Mouse (Mus musculus) limb, embryonic 13.5 days (tissue): Measurements from ENCODE around the gene Zswim1. TPM values are rescaled to one million over a fixed set of nuclear protein-coding genes. Genes with fewer than 3 reads are reported as not detected.
A peak's percentile ranks its signal among the peaks of the same experiment; 100 is the strongest.

ENCODE experiments used
- ATAC-seq: fragments of 200-750 bp; cut with Nextera tagmentation; 2 replicates; pipeline ENCODE4 v1.8.0; 2017; ENCODE audit warnings: low read depth, moderate number of reproducible peaks, moderate TSS enrichment; ENCODE audit not compliant: low FRiP score
- H3K27ac ChIP-seq: fragments of 300-500 bp; sonication (generic); 2 replicates; pipeline ENCODE4 v1.5.1; 2015; ENCODE audit warnings: inconsistent platforms, mild to moderate bottlenecking, moderate library complexity
- H3K27me3 ChIP-seq: fragments of 300-500 bp; sonication (generic); 2 replicates; pipeline ENCODE4 v1.6.1; 2015; ENCODE audit warnings: mild to moderate bottlenecking, inconsistent platforms
- H3K36me3 ChIP-seq: fragments of 300-500 bp; sonication (generic); 2 replicates; pipeline ENCODE4 v1.6.1; 2015; ENCODE audit warnings: inconsistent platforms, mild to moderate bottlenecking, moderate library complexity
- H3K4me1 ChIP-seq: fragments of 300-500 bp; sonication (generic); 2 replicates; pipeline ENCODE4 v1.6.1; 2015; ENCODE audit warnings: inconsistent platforms
- H3K4me2 ChIP-seq: fragments of 300-500 bp; sonication (generic); replicated peaks from 2 replicates; pipeline ENCODE4 v1.6.1; 2015; ENCODE audit warnings: inconsistent platforms, mild to moderate bottlenecking, moderate library complexity
- H3K4me3 ChIP-seq: fragments of 300-500 bp; sonication (generic); 2 replicates; pipeline ENCODE4 v1.5.1; 2015; ENCODE audit warnings: moderate library complexity, mild to moderate bottlenecking, inconsistent platforms
- H3K9ac ChIP-seq: fragments of 300-500 bp; sonication (generic); 2 replicates; pipeline ENCODE4 v1.6.1; 2015; ENCODE audit warnings: mild to moderate bottlenecking, inconsistent platforms
- H3K9me3 ChIP-seq: fragments of 300-500 bp; sonication (generic); 2 replicates; pipeline ENCODE4 v1.6.1; 2016; ENCODE audit warnings: inconsistent platforms
- WGBS: fragments of 180-500 bp; shearing (Covaris S2); methylation state at CpG from one replicate; pipeline ENCODE4 v1.1.7; 2015; 5-methylcytosine and 5-hydroxymethylcytosine counted together
- polyA plus RNA-seq: library from polyadenylated mRNA; unstranded; fragments of >200 nt; fragmentation: Nextera tagmentation; extraction: Ambion mirVana; gene quantifications from 2 replicates; pipeline ENCODE4 v1.2.1, GENCODE M21; 2015

The Zswim1 gene
- polyA plus RNA-seq, 1 experiment from 2014 or later, result 17.8 TPM

GRCm38 (mm10) chr2:164817206-164817605 is 5.3 kb upstream of the Zswim1 start:
- Histone ChIP-seq H3K36me3 (peaks cover 17% of the 10 kb centered on the region), H3K27me3 (no peaks in the 10 kb centered on the region), H3K9ac (no peak overlapping the region), H3K4me2 (no peak overlapping the region), H3K27ac (no peak overlapping the region), H3K9me3 (no peaks in the 10 kb centered on the region), H3K4me3 (no peak overlapping the region), H3K4me1 (peaks cover 1% of the 10 kb centered on the region; the same call in 1 of the 2 replicates)
- ATAC-seq, result no peak
- 90% methylated on average over 6 of the region's 6 CpGs for WGBS

GRCm38 (mm10) chr2:164817703-164818102 is 4.8 kb upstream of the Zswim1 start:
- Histone ChIP-seq H3K4me3 (no peak overlapping the region), H3K27me3 (no peaks in the 10 kb centered on the region), H3K9me3 (no peaks in the 10 kb centered on the region), H3K27ac (no peak overlapping the region), H3K9ac (no peak overlapping the region), H3K36me3 (peaks cover 17% of the 10 kb centered on the region), H3K4me2 (no peak overlapping the region), H3K4me1 (peaks cover 4% of the 10 kb centered on the region; the same call in 1 of the 2 replicates)
- 76% methylated on average over 5 of the region's 5 CpGs for WGBS
- no peak for ATAC-seq

GRCm38 (mm10) chr2:164821060-164821459 is 1.4 kb upstream of the Zswim1 start:
- Histone ChIP-seq H3K36me3 (peaks cover 32% of the 10 kb centered on the region), H3K4me3 (no peak overlapping the region), H3K9ac (no peak overlapping the region), H3K27me3 (no peaks in the 10 kb centered on the region), H3K4me1 (peaks cover 10% of the 10 kb centered on the region), H3K4me2 (no peak overlapping the region), H3K9me3 (no peaks in the 10 kb centered on the region), H3K27ac (no peak overlapping the region)
- no peak for ATAC-seq
- WGBS, result 80% methylated on average over 6 of the region's 6 CpGs

GRCm38 (mm10) chr2:164823181-164823585 is 697 bp downstream of the Zswim1 start:
- Histone ChIP-seq H3K27me3 (no peaks in the 10 kb centered on the region), H3K9me3 (no peaks in the 10 kb centered on the region), H3K4me2 (peak overlapping the region; percentile 74), H3K36me3 (peaks cover 53% of the 10 kb centered on the region), H3K27ac (peak overlapping the region; percentile 67; the same call in 1 of the 2 replicates), H3K9ac (peak overlapping the region; percentile 76), H3K4me3 (peak overlapping the region; percentile 71), H3K4me1 (peaks cover 10% of the 10 kb centered on the region)
- ATAC-seq, result peak; percentile 21; the same call in 1 of the 2 replicates
- whole genome bisulfite sequencing, result 3% methylated on average over 10 of the region's 10 CpGs

GRCm38 (mm10) chr2:164823969-164824368 is 1.5 kb downstream of the Zswim1 start:
- peaks cover 61% of the 10 kb centered on the region for H3K36me3 ChIP-seq

GRCm38 (mm10) chr2:164825521-164825920 is 3.0 kb downstream of the Zswim1 start:
- no peak overlapping the region; the same call in 1 of the 2 replicates for H3K9ac ChIP-seq
- H3K27me3 ChIP-seq, result no peaks in the 10 kb centered on the region
- 95% methylated on average over 17 of the region's 17 CpGs for WGBS
- ATAC-seq, result no peak
- H3K4me3 ChIP-seq, result no peak overlapping the region
- peaks cover 10% of the 10 kb centered on the region for H3K4me1 ChIP-seq
- no peak overlapping the region for H3K27ac ChIP-seq
- H3K4me2 ChIP-seq, result no peak overlapping the region
- H3K9me3 ChIP-seq, result no peaks in the 10 kb centered on the region
- peaks cover 56% of the 10 kb centered on the region for H3K36me3 ChIP-seq

More at GRCm38 (mm10) chr2:164823969-164824368, 1.5 kb downstream of the Zswim1 start:
- H3K4me1 ChIP-seq, result peaks cover 10% of the 10 kb centered on the region
- ATAC-seq, result no peak
- H3K9me3 ChIP-seq, result no peaks in the 10 kb centered on the region
- H3K4me2 ChIP-seq, result peak overlapping the region; percentile 74
- H3K27ac ChIP-seq, result no peak overlapping the region
- H3K27me3 ChIP-seq, result no peaks in the 10 kb centered on the region
- no peak overlapping the region for H3K9ac ChIP-seq
- peak overlapping the region; percentile 71; the same call in 1 of the 2 replicates for H3K4me3 ChIP-seq
- WGBS, result 92% methylated on average over 4 of the region's 4 CpGs

- no peaks in the 10 kb centered on the region for H3K27me3 ChIP-seq
- 85% methylated on average over 16 of the region's 16 CpGs for WGBS
Measured at GRCm38 (mm10) chr2:164827146-164827850, 4.8 kb downstream of the Zswim1 start.

GRCm38 (mm10) chr2:164828437-164828836 is 6.0 kb downstream of the Zswim1 start, which contains the start of gene Spata25:
TSS of gene Spata25 (minus strand) at chr2:164828537.
- 87% methylated on average over 6 of the region's 6 CpGs for WGBS
- H3K4me3 ChIP-seq, result no peak within 1 kb of the TSS
- H3K4me1 ChIP-seq, result peaks cover 12% of the 10 kb centered on the region
- H3K4me2 ChIP-seq, result no peak within 1 kb of the TSS
- H3K36me3 ChIP-seq, result peaks cover 46% of the 10 kb centered on the region
- ATAC-seq, result no peak
- no peaks in the 10 kb centered on the region for H3K27me3 ChIP-seq
- H3K27ac ChIP-seq, result no peak within 1 kb of the TSS
- H3K9ac ChIP-seq, result 0 out of 2 replicates have a peak within 1 kb of the TSS, but pooled peaks have one; percentile 14
- H3K9me3 ChIP-seq, result no peaks in the 10 kb centered on the region

More at GRCm38 (mm10) chr2:164827146-164827850, 4.8 kb downstream of the Zswim1 start:
- 0 out of 2 replicates have a peak overlapping the region, but pooled peaks have one; percentile 14 for H3K9ac ChIP-seq
- no peaks in the 10 kb centered on the region for H3K9me3 ChIP-seq
- no peak overlapping the region for H3K4me2 ChIP-seq
- ATAC-seq, result no peak
- no peak overlapping the region for H3K27ac ChIP-seq
- H3K4me1 ChIP-seq, result peaks cover 8% of the 10 kb centered on the region
- no peak overlapping the region for H3K4me3 ChIP-seq
- H3K36me3 ChIP-seq, result peaks cover 46% of the 10 kb centered on the region

- no peak for ATAC-seq
- Histone ChIP-seq H3K36me3 (peaks cover 46% of the 10 kb centered on the region), H3K9me3 (no peaks in the 10 kb centered on the region), H3K4me2 (no peak overlapping the region), H3K9ac (no peak overlapping the region), H3K4me1 (peaks cover 8% of the 10 kb centered on the region), H3K27ac (no peak overlapping the region), H3K4me3 (no peak overlapping the region), H3K27me3 (no peaks in the 10 kb centered on the region)
- WGBS, result 100% methylated on average over 1 of the region's 1 CpGs
Measured at GRCm38 (mm10) chr2:164829090-164829489, 6.6 kb downstream of the Zswim1 start.

GRCm38 (mm10) chr2:164831029-164831428 is 8.5 kb downstream of the Zswim1 start:
- no peak for ATAC-seq
- WGBS, result 79% methylated on average over 10 of the region's 10 CpGs
- H3K27me3 ChIP-seq, result no peaks in the 10 kb centered on the region

GRCm38 (mm10) chr2:164832032-164832747 is 9.7 kb downstream of the Zswim1 start:
- Histone ChIP-seq H3K9ac (peak overlapping the region; percentile 86), H3K27ac (peak overlapping the region; percentile 75; the same call in 1 of the 2 replicates), H3K36me3 (peaks cover 38% of the 10 kb centered on the region), H3K4me2 (peak overlapping the region; percentile 98), H3K4me1 (peaks cover 18% of the 10 kb centered on the region), H3K27me3 (no peaks in the 10 kb centered on the region), H3K9me3 (no peaks in the 10 kb centered on the region), H3K4me3 (peak overlapping the region; percentile 78)
- 59% methylated on average over 16 of the region's 16 CpGs for WGBS
- no peak for ATAC-seq

More at GRCm38 (mm10) chr2:164831029-164831428, 8.5 kb downstream of the Zswim1 start:
- Histone ChIP-seq H3K9me3 (no peaks in the 10 kb centered on the region), H3K27ac (no peak overlapping the region), H3K9ac (no peak overlapping the region), H3K4me1 (peaks cover 18% of the 10 kb centered on the region), H3K4me2 (no peak overlapping the region), H3K36me3 (peaks cover 39% of the 10 kb centered on the region), H3K4me3 (no peak overlapping the region)

GRCm38 (mm10) chr2:164832748-164833301 is 10.3 kb downstream of the Zswim1 start, which contains the start of gene Ctsa:
TSS of gene Ctsa (plus strand) at chr2:164832873.
- ATAC-seq, result peak; percentile 34; the same call in 1 of the 2 replicates
- no peaks in the 10 kb centered on the region for H3K9me3 ChIP-seq
- H3K4me2 ChIP-seq, result peak within 1 kb of the TSS; percentile 98
- peak within 1 kb of the TSS; percentile 86 for H3K9ac ChIP-seq
- H3K27me3 ChIP-seq, result no peaks in the 10 kb centered on the region
- peaks cover 37% of the 10 kb centered on the region for H3K36me3 ChIP-seq
- peak within 1 kb of the TSS; percentile 75 for H3K27ac ChIP-seq
- H3K4me1 ChIP-seq, result peaks cover 18% of the 10 kb centered on the region
- 1% methylated on average over 35 of the region's 35 CpGs for WGBS
- peak within 1 kb of the TSS; percentile 78 for H3K4me3 ChIP-seq
